Mouse (Mus musculus) hindbrain, postnatal 0 days (tissue): ENCODE measurements around the gene Senp3. TPM values are rescaled to one million over a fixed set of nuclear protein-coding genes. Genes with fewer than 3 reads are reported as not detected.
A peak's percentile ranks its signal among the peaks of the same experiment; 100 is the strongest.

Experiments used
- ATAC-seq: fragments of 200-750 bp; cut with Nextera tagmentation; 2 replicates; pipeline ENCODE4 v1.8.0; 2017; ENCODE audit warnings: mild to moderate bottlenecking, moderate TSS enrichment, moderate library complexity
- DNase-seq: peaks from one replicate; pipeline ENCODE4 v3.0.0-alpha.2; 2015; ENCODE audit warnings: low spot score
- H3K27ac ChIP-seq: fragments of 300-500 bp; sonication (generic); 2 replicates; pipeline ENCODE4 v1.5.1; 2014; ENCODE audit warnings: mild to moderate bottlenecking
- H3K27me3 ChIP-seq: fragments of 300-500 bp; sonication (generic); 2 replicates; pipeline ENCODE4 v1.6.1; 2014; ENCODE audit warnings: low read length, mixed read lengths; ENCODE audit not compliant: insufficient read depth
- H3K36me3 ChIP-seq: fragments of 300-500 bp; sonication (generic); 2 replicates; pipeline ENCODE4 v1.6.1; 2014; ENCODE audit warnings: low read length, mixed read lengths; ENCODE audit not compliant: insufficient read depth
- H3K4me1 ChIP-seq: fragments of 300-500 bp; sonication (generic); 2 replicates; pipeline ENCODE4 v1.6.1; 2014; ENCODE audit warnings: antibody characterized with exemption, low read length, mixed read lengths; ENCODE audit not compliant: insufficient read depth
- H3K4me2 ChIP-seq: fragments of 300-500 bp; sonication (generic); 2 replicates; pipeline ENCODE4 v1.6.1; 2014; ENCODE audit warnings: low read depth, mild to moderate bottlenecking, low read length, moderate library complexity, mixed read lengths
- H3K4me3 ChIP-seq: fragments of 300-500 bp; sonication (generic); 2 replicates; pipeline ENCODE4 v1.5.1; 2014; ENCODE audit warnings: low read length
- H3K9ac ChIP-seq: fragments of 300-500 bp; sonication (generic); replicated peaks from 2 replicates; pipeline ENCODE4 v1.6.1; 2014; ENCODE audit warnings: mild to moderate bottlenecking, low read length, moderate library complexity, mixed read lengths
- H3K9me3 ChIP-seq: fragments of 300-500 bp; sonication (generic); 2 replicates; pipeline ENCODE4 v1.6.1; 2016; ENCODE audit warnings: low read length, mixed read lengths
- CTCF ChIP-seq: IDR thresholded peaks from 2 replicates; pipeline ENCODE4 v1.5.1; 2016; ENCODE audit warnings: antibody characterized with exemption, control low read depth, low read depth
- whole genome bisulfite sequencing: fragments of 180-500 bp; shearing (Covaris S2); extraction: QIAGEN DNeasy Blood & Tissue Kit; methylation state at CpG from one replicate; pipeline ENCODE4 v1.1.7; 2014; 5-methylcytosine and 5-hydroxymethylcytosine counted together
- polyA plus RNA-seq: library from polyadenylated mRNA; unstranded; fragments of >200 nt; fragmentation: Nextera tagmentation; extraction: Ambion mirVana; gene quantifications from 2 replicates; pipeline ENCODE4 v1.2.1, GENCODE M21; 2015
- total RNA-seq: library from RNA; depleted of rRNA; stranded (reverse); fragments of >200 nt; gene quantifications from 2 replicates; pipeline ENCODE4 v1.2.3, GENCODE M21; 2014

Gene Senp3
- total and polyA plus RNA-seq, 2 experiments from 2014 or later = 68.6 to 69.2 TPM

DNA sequence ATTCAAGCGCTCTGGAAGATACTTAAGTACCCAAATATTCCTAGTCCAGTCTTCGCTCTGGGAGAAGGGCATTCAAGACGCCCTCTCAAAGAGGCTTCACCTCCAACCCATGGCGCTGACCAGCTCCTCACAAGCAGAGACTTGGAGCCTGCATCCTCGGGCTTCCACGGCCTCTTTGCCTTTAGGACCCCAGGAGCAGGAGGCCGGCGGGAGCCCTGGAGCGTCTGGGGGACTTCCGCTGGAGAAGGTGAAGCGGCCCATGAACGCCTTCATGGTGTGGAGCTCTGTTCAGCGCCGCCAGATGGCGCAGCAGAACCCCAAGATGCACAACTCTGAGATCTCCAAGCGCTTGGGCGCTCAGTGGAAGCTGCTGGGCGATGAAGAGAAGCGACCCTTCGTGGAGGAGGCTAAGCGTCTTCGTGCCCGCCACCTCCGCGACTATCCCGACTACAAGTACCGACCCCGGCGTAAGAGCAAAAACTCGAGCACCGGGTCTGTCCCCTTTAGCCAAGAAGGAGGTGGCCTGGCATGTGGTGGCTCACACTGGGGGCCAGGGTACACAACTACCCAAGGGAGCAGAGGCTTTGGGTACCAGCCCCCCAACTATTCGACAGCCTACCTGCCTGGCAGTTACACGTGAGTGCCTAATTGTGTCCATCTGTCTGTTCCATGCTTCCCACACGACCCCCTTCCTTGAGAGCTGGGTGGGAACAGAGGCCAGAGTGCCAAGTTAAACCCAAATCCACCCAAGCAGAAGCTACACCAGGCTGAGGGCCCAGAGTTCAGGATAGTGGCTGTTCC is 26.4 kb downstream of the Senp3 start, which contains the start of gene Sox15:
Gene Sox15 (plus strand): TSS at position 51 of the 801 bp plus-strand sequence.
- H3K9ac ChIP-seq = no peak within 1 kb of the TSS
- no peaks in the 10 kb centered on the region for H3K4me1 ChIP-seq
- no peak within 1 kb of the TSS for H3K4me3 ChIP-seq
- 20% methylated on average over 34 of the region's 34 CpGs for WGBS
- H3K36me3 ChIP-seq = peaks cover 41% of the 10 kb centered on the region
- peak within 1 kb of the TSS; percentile 36; the same call in 1 of the 2 replicates for H3K4me2 ChIP-seq
- DNase-seq (peak; percentile 87), ATAC-seq (peak; percentile 67)
- peak; percentile 89 for TF ChIP-seq CTCF
- no peaks in the 10 kb centered on the region for H3K9me3 ChIP-seq
- H3K27ac ChIP-seq = no peak within 1 kb of the TSS
- no peaks in the 10 kb centered on the region for H3K27me3 ChIP-seq

DNA sequence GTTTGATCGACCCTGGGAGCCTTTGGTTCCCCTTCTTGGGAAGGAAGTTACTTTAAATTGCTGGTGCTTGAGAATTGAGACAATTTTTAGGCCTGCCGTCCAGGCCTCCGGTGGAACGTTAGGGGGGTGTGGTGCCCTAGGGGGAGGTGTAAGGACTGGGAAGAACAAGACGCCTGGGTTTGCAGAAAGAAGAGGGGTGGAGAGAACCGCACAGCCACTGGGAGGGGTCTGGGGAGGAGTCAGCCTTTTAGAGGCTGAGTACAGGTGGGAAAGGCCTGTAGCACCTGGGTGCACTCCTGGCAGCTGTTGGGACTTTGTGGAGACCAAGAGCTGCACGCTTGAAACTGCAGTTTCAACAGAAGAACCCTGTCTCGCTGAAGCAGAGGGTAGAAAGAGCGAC is 27.1 kb downstream of the Senp3 start:
- Histone ChIP-seq H3K4me1 (no peaks in the 10 kb centered on the region), H3K9ac (no peak overlapping the region), H3K9me3 (no peaks in the 10 kb centered on the region), H3K27ac (no peak overlapping the region), H3K36me3 (peaks cover 48% of the 10 kb centered on the region), H3K4me2 (no peak overlapping the region), H3K27me3 (no peaks in the 10 kb centered on the region), H3K4me3 (no peak overlapping the region)
- DNase-seq (no peak), ATAC-seq (no peak)
- no peak for TF ChIP-seq CTCF
- 52% methylated on average over 9 of the region's 9 CpGs for WGBS

DNA sequence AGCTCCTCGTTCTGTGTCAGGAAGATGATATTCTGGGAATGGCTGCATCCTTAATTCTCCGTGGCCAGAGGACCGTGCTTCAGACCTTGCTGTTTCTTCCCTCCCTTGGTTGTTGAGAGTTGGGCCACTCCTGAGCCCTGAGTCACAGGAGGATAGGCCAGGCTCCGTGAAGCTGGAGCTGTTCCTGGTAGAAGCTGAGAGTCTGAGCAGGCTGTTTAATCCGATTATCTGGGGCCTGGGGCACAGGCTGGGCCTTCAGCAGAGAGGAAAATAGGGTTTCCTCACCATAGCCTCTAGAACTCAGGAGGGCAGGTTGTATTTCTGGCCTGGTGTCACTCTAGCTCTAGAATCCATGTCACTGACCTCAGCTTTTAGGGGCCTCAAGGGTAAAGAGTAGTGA is 28.5 kb downstream of the Senp3 start:
- H3K9ac ChIP-seq = no peak overlapping the region
- H3K27me3 ChIP-seq = no peaks in the 10 kb centered on the region
- TF ChIP-seq CTCF = no peak
- no peaks in the 10 kb centered on the region for H3K4me1 ChIP-seq
- ATAC-seq (no peak), DNase-seq (no peak)
- no peak overlapping the region for H3K4me3 ChIP-seq
- peaks cover 55% of the 10 kb centered on the region for H3K36me3 ChIP-seq
- H3K4me2 ChIP-seq = no peak overlapping the region
- no peak overlapping the region; the same call in 1 of the 2 replicates for H3K27ac ChIP-seq
- H3K9me3 ChIP-seq = no peaks in the 10 kb centered on the region
- WGBS = 67% methylated on average over 5 of the region's 5 CpGs

DNA sequence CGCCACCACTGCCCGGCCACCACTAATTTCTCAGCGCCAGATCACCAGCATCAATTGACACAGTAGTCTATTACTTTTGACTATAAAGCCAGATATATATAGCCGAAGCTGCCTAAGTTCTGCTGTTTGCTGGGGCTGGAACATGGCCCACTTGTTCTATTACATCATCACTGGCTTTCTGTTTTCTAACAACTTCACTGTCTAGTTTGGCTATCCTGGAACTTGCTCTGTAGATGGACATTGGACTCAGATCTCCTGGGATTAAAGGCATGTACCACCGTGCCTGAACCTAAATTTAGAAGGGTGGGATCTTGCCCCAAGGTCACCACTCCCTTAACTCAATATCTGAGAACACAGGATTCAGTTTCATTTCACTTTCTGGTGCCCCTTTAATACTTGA is 36.0 kb downstream of the Senp3 start:
- TF ChIP-seq CTCF = no peak
- DNase-seq = no peak
- Histone ChIP-seq H3K36me3 (peaks cover 76% of the 10 kb centered on the region), H3K27ac (no peak overlapping the region), H3K9me3 (no peaks in the 10 kb centered on the region), H3K4me2 (no peak overlapping the region), H3K27me3 (no peaks in the 10 kb centered on the region), H3K4me1 (no peaks in the 10 kb centered on the region), H3K9ac (no peak overlapping the region), H3K4me3 (no peak overlapping the region)
- WGBS = 93% methylated on average over 5 of the region's 5 CpGs
- ATAC-seq = no peak

DNA sequence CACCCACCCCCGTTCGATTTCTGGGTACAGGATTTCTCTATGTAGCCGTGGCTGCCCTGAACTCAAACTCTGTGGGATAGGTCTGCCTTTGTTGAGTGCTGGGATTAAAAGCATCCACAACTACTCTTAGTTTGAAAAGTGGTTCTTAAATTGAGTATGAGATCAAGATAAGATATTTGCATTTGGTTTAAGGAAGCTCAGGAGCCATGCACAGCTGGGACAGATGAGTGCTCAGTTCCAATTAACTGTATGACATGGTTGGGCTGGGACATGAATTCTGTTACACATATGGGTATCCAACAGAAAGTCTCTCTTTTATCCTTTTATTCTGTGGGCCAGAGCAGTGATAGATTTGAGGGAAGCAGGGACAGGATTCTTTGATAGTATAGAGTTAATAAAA is 46.4 kb downstream of the Senp3 start:
- 83% methylated on average over 3 of the region's 3 CpGs for WGBS
- peaks cover 19% of the 10 kb centered on the region; the same call in 1 of the 2 replicates for H3K4me1 ChIP-seq
- no peaks in the 10 kb centered on the region for H3K36me3 ChIP-seq
- H3K4me2 ChIP-seq = peak overlapping the region; percentile 8; the same call in 1 of the 2 replicates
- DNase-seq = no peak
- H3K27me3 ChIP-seq = no peaks in the 10 kb centered on the region
- H3K9me3 ChIP-seq = no peaks in the 10 kb centered on the region
- H3K27ac ChIP-seq = no peak overlapping the region
- no peak for TF ChIP-seq CTCF
- ATAC-seq = no peak
- H3K4me3 ChIP-seq = no peak overlapping the region
- no peak overlapping the region for H3K9ac ChIP-seq

DNA sequence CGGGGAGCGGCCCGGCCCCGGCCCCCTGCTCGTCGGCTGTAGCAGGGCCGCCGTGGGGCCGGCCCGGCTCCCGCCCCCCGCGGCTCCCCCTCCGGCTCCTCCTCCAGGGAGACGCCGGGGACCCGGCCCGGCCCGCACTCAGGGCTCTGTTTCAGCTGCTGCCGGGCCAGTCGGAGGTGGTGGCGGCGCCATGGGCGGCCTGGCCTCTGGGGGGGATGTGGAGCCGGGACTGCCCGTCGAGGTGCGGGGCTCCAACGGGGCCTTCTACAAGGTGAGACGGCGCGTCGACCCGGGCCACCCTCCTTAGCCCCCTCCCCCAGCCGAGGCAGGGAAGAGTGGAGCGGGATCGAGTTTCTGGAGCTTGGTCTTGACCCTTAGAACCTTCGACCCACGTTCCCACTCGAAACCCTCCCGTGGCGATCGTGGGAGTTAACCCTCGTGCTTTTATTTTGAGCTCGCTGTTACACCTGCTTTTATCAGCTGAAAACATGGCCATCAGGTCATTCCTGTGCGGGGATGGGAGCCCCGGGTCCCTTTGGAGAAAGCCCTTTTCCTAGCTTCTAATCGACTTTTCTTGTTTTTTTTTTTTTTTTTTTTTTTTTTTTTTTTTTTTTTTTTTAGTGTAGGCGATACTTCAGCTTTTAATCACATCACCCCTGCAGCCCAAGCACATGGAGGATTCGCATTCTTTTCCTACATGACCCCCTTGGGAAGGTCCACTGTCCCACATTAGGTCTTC is 48.6 kb downstream of the Senp3 start:
- Histone ChIP-seq H3K9me3 (no peaks in the 10 kb centered on the region), H3K4me1 (peaks cover 19% of the 10 kb centered on the region; the same call in 1 of the 2 replicates), H3K4me2 (peak overlapping the region; percentile 79), H3K4me3 (peak overlapping the region; percentile 94), H3K27ac (peak overlapping the region; percentile 91), H3K36me3 (no peaks in the 10 kb centered on the region), H3K27me3 (no peaks in the 10 kb centered on the region), H3K9ac (peak overlapping the region; percentile 96)
- DNase-seq (peak; percentile 18), ATAC-seq (peak; percentile 14; the same call in 1 of the 2 replicates)
- WGBS = under 1% methylated on average over 46 of the region's 50 CpGs
- no peak for TF ChIP-seq CTCF
